Mouse (Mus musculus) Patski (cell line): ENCODE data around the gene Adamts17. TPM values are rescaled to one million over a fixed set of nuclear protein-coding genes. Genes with fewer than 3 reads are reported as not detected.

Experiments
- ATAC-seq: fragments of 100-300 bp; one replicate; pipeline ENCODE4 v1.8.0; 2021
- CTCF ChIA-PET: fragments of 350-600 bp; sonication (Branson Sonifier 250); formaldehyde crosslinking; loops from one replicate; lab custom pipeline; 2022; ENCODE audit warnings: inconsistent platforms; lab: Charles Lee
- POLR2A ChIA-PET: fragments of 350-600 bp; sonication (Branson Sonifier 250); formaldehyde crosslinking; loops from one replicate; lab custom pipeline; 2022; ENCODE audit warnings: antibody characterized with exemption, inconsistent platforms; lab: Charles Lee
- DNase-seq: peaks from one replicate; pipeline ENCODE4 v3.0.0-alpha.2; 2011; ENCODE audit warnings: low read depth, low spot score
- H3K27me3 ChIP-seq: fragments of 371-371 bp; one replicate; pipeline ENCODE4 v1.5.1; 2021
- CTCF ChIP-seq: fragments of 100-300 bp; IDR thresholded peaks from one replicate; pipeline ENCODE4 v1.5.1; 2021
- in situ Hi-C: fragments of 300-500 bp; cut with MboI; formaldehyde crosslinking; loops from 3 replicates; pipeline ENCODE4 v1.11.1; 2018; ENCODE audit warnings: low pct_unique_long_range_greater_than_20kb, mixed read lengths
- polyA plus RNA-seq: library from polyadenylated mRNA; unstranded; gene quantifications from one replicate; pipeline ENCODE4 v1.2.3, GENCODE M21; 2021

Gene Adamts17
- polyA plus RNA-seq, 1 experiment from 2014 or later = 0.04 TPM

GRCm38 (mm10) chr7:67064627-67065305, 225.2 kb downstream of the Adamts17 start:
- no peak for ATAC-seq

GRCm38 (mm10) chr7:67065631-67066030, 226.1 kb downstream of the Adamts17 start:
- ATAC-seq (no peak), DNase-seq (no peak)
- ChIA-PET POLR2A (no interaction called here), CTCF (no interaction called here)
- TF ChIP-seq CTCF = no peak
- in situ Hi-C loops = no loop called here
- peaks cover 12% of the 10 kb centered on the region for H3K27me3 ChIP-seq

More at GRCm38 (mm10) chr7:67064627-67065305, 225.2 kb downstream of the Adamts17 start:
- TF ChIP-seq CTCF = no peak
- in situ Hi-C loops = no loop called here
- ChIA-PET POLR2A (no interaction called here), CTCF (no interaction called here)
- no peak for DNase-seq
- peaks cover 14% of the 10 kb centered on the region for H3K27me3 ChIP-seq

GRCm38 (mm10) chr7:67072015-67072685, 232.6 kb downstream of the Adamts17 start:
- TF ChIP-seq CTCF = no peak
- H3K27me3 ChIP-seq = peaks cover 10% of the 10 kb centered on the region
- in situ Hi-C loops = no loop called here
- DNase-seq = no peak
- POLR2A ChIA-PET = no interaction called here
- no peak for ATAC-seq
- CTCF ChIA-PET = no interaction called here

- in situ Hi-C loops = no loop called here
- POLR2A ChIA-PET = no interaction called here
- TF ChIP-seq CTCF = no peak
- CTCF ChIA-PET = no interaction called here
- no peak for DNase-seq
- peaks cover 27% of the 10 kb centered on the region for H3K27me3 ChIP-seq
- ATAC-seq = no peak
Measured at GRCm38 (mm10) chr7:67082751-67083150, 243.2 kb downstream of the Adamts17 start.

- peaks cover 39% of the 10 kb centered on the region for H3K27me3 ChIP-seq
- no peak for DNase-seq
- in situ Hi-C loops = no loop called here
- no peak for TF ChIP-seq CTCF
- POLR2A ChIA-PET = no interaction called here
- no peak for ATAC-seq
- CTCF ChIA-PET = no interaction called here
Measured at GRCm38 (mm10) chr7:67087759-67088158, 248.2 kb downstream of the Adamts17 start.

- CTCF ChIA-PET = no interaction called here
- in situ Hi-C loops = no loop called here
- TF ChIP-seq CTCF = no peak
- POLR2A ChIA-PET = no interaction called here
- no peak for DNase-seq
- peaks cover 5% of the 10 kb centered on the region for H3K27me3 ChIP-seq
- ATAC-seq = no peak
Measured at GRCm38 (mm10) chr7:67097096-67097495, 257.6 kb downstream of the Adamts17 start.

- in situ Hi-C loops = no loop called here
Measured at GRCm38 (mm10) chr7:67101418-67101973, 262.0 kb downstream of the Adamts17 start.

GRCm38 (mm10) chr7:67110551-67111159, 271.1 kb downstream of the Adamts17 start:
- H3K27me3 ChIP-seq = peaks cover 7% of the 10 kb centered on the region
- TF ChIP-seq CTCF = no peak
- in situ Hi-C loops = no loop called here
- ATAC-seq = no peak
- no peak for DNase-seq
- ChIA-PET POLR2A (no interaction called here), CTCF (no interaction called here)

More at GRCm38 (mm10) chr7:67101418-67101973, 262.0 kb downstream of the Adamts17 start:
- peaks cover 12% of the 10 kb centered on the region for H3K27me3 ChIP-seq
- no peak for TF ChIP-seq CTCF
- ChIA-PET POLR2A (no interaction called here), CTCF (no interaction called here)
- ATAC-seq (no peak), DNase-seq (no peak)

- ATAC-seq = no peak
- CTCF ChIA-PET = interaction anchor here (0.8 kb wide), 1 partner anchor 10 kb away, joined by 3 read pairs; no protein-coding TSS in a partner anchor
Measured at GRCm38 (mm10) chr7:67112495-67113216, 273.1 kb downstream of the Adamts17 start.

GRCm38 (mm10) chr7:67114056-67114455, 274.5 kb downstream of the Adamts17 start:
- in situ Hi-C loops = no loop called here
- TF ChIP-seq CTCF = no peak
- peaks cover 7% of the 10 kb centered on the region for H3K27me3 ChIP-seq
- ChIA-PET POLR2A (no interaction called here), CTCF (no interaction called here)
- ATAC-seq (no peak), DNase-seq (no peak)

More at GRCm38 (mm10) chr7:67112495-67113216, 273.1 kb downstream of the Adamts17 start:
- peaks cover 7% of the 10 kb centered on the region for H3K27me3 ChIP-seq
- no peak for DNase-seq
- POLR2A ChIA-PET = no interaction called here
- no peak for TF ChIP-seq CTCF
- in situ Hi-C loops = no loop called here
